Mouse (Mus musculus) stomach, embryonic 15.5 days (tissue): ENCODE measurements around the gene Tnfaip8l1. TPM values are rescaled to one million over a fixed set of nuclear protein-coding genes. Genes with fewer than 3 reads are reported as not detected.
A peak's percentile ranks its signal among the peaks of the same experiment; 100 is the strongest.

Experiments used
- ATAC-seq: fragments of 200-750 bp; cut with Nextera tagmentation; 2 replicates; pipeline ENCODE4 v1.8.0; 2017; ENCODE audit warnings: low read depth, moderate number of reproducible peaks, moderate TSS enrichment; ENCODE audit not compliant: insufficient read depth, low FRiP score
- H3K27ac ChIP-seq: fragments of 300-500 bp; sonication (generic); 2 replicates; pipeline ENCODE4 v1.5.1; 2015; ENCODE audit warnings: mild to moderate bottlenecking, inconsistent platforms
- H3K27me3 ChIP-seq: fragments of 300-500 bp; sonication (generic); replicated peaks from 2 replicates; pipeline ENCODE4 v1.6.1; 2015; ENCODE audit warnings: inconsistent platforms
- H3K36me3 ChIP-seq: fragments of 300-500 bp; sonication (generic); 2 replicates; pipeline ENCODE4 v1.6.1; 2015; ENCODE audit warnings: inconsistent platforms
- H3K4me1 ChIP-seq: fragments of 300-500 bp; sonication (generic); 2 replicates; pipeline ENCODE4 v1.6.1; 2015; ENCODE audit warnings: inconsistent platforms
- H3K4me2 ChIP-seq: fragments of 300-500 bp; sonication (generic); 2 replicates; pipeline ENCODE4 v1.6.1; 2015; ENCODE audit warnings: mild to moderate bottlenecking, inconsistent platforms
- H3K4me3 ChIP-seq: fragments of 300-500 bp; sonication (generic); replicated peaks from 2 replicates; pipeline ENCODE4 v1.5.1; 2015; ENCODE audit warnings: inconsistent platforms
- H3K9ac ChIP-seq: fragments of 300-500 bp; sonication (generic); 2 replicates; pipeline ENCODE4 v1.6.1; 2015; ENCODE audit warnings: inconsistent platforms
- H3K9me3 ChIP-seq: fragments of 300-500 bp; sonication (generic); 2 replicates; pipeline ENCODE4 v1.6.1; 2016; ENCODE audit warnings: inconsistent platforms
- WGBS: fragments of 180-500 bp; shearing (Covaris S2); methylation state at CpG from one replicate; pipeline ENCODE4 v1.1.7; 2015; 5-methylcytosine and 5-hydroxymethylcytosine counted together
- polyA plus RNA-seq: library from polyadenylated mRNA; unstranded; fragments of >200 nt; fragmentation: Nextera tagmentation; extraction: Ambion mirVana; gene quantifications from 2 replicates; pipeline ENCODE4 v1.2.1, GENCODE M21; 2015

Gene Tnfaip8l1
- polyA plus RNA-seq, 1 experiment from 2014 or later: 13.2 TPM

DNA sequence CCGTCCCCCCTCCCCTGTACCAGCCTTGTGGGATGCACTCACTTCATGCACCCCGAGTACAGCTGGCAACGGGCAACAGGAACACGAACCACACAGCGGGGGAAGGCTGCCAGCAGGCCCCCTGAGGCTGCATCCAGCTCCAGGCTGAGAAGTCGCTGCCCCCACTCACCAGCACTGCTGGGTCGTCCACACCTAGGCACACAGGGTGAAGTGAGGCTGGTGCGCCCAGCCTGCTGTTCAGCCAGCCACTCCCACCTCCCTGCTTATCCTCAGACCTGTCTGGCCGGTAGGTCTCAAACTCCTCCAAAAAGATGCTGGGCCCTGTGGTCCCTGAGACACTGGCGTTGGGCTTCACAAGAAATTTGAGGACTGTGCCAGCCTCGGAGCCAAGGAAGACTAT, 36.1 kb upstream of the Tnfaip8l1 start:
- 72% methylated on average over 11 of the region's 11 CpGs for WGBS
- peaks cover 12% of the 10 kb centered on the region for H3K4me1 ChIP-seq
- H3K9ac ChIP-seq: no peak overlapping the region
- H3K27ac ChIP-seq: no peak overlapping the region
- H3K4me3 ChIP-seq: no peak overlapping the region
- H3K4me2 ChIP-seq: no peak overlapping the region
- no peak for ATAC-seq
- no peaks in the 10 kb centered on the region for H3K9me3 ChIP-seq
- H3K27me3 ChIP-seq: peaks cover 29% of the 10 kb centered on the region
- H3K36me3 ChIP-seq: no peaks in the 10 kb centered on the region

DNA sequence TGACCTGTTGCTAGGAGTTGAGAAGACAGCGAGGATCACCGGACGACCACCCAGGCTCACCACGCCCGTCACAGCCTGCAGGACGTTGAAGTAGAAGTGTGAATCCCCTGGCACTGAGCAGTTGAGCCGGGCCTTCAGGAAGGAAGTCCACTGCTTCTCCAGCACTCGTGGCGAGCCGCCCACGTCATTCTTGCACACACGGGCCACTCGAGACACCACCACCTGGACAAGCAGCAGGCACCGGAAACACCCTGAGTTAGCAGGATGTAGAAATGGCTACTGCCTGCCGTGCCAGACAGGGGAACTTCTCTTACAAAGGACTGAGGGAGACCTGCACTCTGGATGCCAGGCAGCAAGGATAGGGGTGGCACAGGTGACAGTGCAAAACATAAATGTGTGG, 34.0 kb upstream of the Tnfaip8l1 start:
- Histone ChIP-seq H3K4me1 (peaks cover 16% of the 10 kb centered on the region), H3K27me3 (peaks cover 15% of the 10 kb centered on the region), H3K4me2 (no peak overlapping the region), H3K27ac (no peak overlapping the region), H3K4me3 (no peak overlapping the region), H3K9me3 (no peaks in the 10 kb centered on the region), H3K9ac (no peak overlapping the region), H3K36me3 (no peaks in the 10 kb centered on the region)
- WGBS: 78% methylated on average over 15 of the region's 15 CpGs
- ATAC-seq: no peak

DNA sequence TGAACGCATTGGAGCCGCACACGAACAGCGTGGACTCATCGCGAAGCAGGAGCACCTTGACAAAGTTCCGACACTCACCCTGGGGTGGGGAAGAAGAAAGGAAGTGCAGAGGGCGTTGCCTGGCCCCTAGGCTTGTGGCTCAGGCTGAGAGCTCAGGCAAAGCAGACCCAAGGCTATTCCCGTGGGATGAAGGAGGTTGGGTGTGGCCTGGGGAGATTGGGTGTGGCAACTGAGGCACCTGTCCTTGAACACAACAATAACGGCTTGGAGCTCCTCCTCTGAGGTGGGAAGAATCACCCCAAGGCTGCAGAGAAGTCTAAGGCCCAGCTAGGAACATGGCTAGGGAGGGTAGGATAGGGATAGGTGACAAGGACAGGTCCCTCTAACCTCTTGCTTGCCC, 31.1 kb upstream of the Tnfaip8l1 start:
- H3K9me3 ChIP-seq: no peaks in the 10 kb centered on the region
- whole genome bisulfite sequencing: 92% methylated on average over 10 of the region's 10 CpGs
- H3K27ac ChIP-seq: no peak overlapping the region
- no peak overlapping the region for H3K9ac ChIP-seq
- no peaks in the 10 kb centered on the region for H3K27me3 ChIP-seq
- peaks cover 20% of the 10 kb centered on the region for H3K4me1 ChIP-seq
- no peaks in the 10 kb centered on the region for H3K36me3 ChIP-seq
- no peak for ATAC-seq
- no peak overlapping the region for H3K4me2 ChIP-seq
- no peak overlapping the region for H3K4me3 ChIP-seq

DNA sequence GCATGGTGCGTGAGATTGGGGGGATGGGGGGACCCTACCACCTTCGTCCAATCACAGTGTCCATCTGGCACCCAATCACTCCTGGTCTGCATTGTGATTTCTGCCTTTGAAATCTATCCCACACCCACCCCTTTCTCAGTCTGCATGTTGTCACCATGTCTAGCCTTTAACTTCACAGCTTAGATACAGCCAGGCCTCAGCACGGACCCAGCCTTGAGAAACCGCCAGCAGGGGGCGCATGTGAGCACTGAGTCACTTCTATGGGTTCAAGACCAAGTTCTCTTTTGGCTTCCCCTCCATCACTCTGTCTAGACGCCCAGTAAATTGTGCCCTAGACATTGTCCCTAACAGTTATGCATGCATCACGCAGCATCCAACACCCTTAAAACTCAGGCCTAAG, 30.5 kb upstream of the Tnfaip8l1 start:
- Histone ChIP-seq H3K4me3 (no peak overlapping the region), H3K27ac (no peak overlapping the region), H3K27me3 (no peaks in the 10 kb centered on the region), H3K4me1 (peaks cover 20% of the 10 kb centered on the region), H3K36me3 (no peaks in the 10 kb centered on the region), H3K9ac (no peak overlapping the region), H3K4me2 (no peak overlapping the region), H3K9me3 (no peaks in the 10 kb centered on the region)
- WGBS: 40% methylated on average over 7 of the region's 7 CpGs
- no peak for ATAC-seq

DNA sequence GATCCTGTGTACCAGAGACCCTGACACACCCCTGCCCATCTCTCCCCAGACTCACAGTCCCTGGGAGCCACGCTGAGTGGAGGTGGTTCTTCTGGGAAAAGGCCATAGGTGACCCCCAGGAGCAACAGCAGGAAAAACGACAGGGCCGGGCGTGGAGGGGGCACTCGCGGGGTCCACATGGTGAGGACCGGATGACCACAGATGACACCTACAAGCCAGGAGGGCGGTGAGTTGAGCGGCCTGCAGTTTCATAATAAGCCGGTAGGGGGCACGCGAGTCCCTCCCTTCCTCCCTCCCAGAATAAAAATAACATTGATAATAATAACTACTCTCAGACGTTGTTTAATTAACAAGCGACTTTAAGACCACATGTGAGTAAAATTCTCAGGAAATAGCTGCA, 29.6 kb upstream of the Tnfaip8l1 start:
- ATAC-seq: no peak
- Histone ChIP-seq H3K9ac (no peak overlapping the region), H3K4me1 (peaks cover 20% of the 10 kb centered on the region), H3K4me2 (peak overlapping the region; percentile 34; the same call in 1 of the 2 replicates), H3K27me3 (no peaks in the 10 kb centered on the region), H3K4me3 (no peak overlapping the region), H3K9me3 (no peaks in the 10 kb centered on the region), H3K36me3 (no peaks in the 10 kb centered on the region), H3K27ac (no peak overlapping the region)
- 6% methylated on average over 14 of the region's 14 CpGs for WGBS

DNA sequence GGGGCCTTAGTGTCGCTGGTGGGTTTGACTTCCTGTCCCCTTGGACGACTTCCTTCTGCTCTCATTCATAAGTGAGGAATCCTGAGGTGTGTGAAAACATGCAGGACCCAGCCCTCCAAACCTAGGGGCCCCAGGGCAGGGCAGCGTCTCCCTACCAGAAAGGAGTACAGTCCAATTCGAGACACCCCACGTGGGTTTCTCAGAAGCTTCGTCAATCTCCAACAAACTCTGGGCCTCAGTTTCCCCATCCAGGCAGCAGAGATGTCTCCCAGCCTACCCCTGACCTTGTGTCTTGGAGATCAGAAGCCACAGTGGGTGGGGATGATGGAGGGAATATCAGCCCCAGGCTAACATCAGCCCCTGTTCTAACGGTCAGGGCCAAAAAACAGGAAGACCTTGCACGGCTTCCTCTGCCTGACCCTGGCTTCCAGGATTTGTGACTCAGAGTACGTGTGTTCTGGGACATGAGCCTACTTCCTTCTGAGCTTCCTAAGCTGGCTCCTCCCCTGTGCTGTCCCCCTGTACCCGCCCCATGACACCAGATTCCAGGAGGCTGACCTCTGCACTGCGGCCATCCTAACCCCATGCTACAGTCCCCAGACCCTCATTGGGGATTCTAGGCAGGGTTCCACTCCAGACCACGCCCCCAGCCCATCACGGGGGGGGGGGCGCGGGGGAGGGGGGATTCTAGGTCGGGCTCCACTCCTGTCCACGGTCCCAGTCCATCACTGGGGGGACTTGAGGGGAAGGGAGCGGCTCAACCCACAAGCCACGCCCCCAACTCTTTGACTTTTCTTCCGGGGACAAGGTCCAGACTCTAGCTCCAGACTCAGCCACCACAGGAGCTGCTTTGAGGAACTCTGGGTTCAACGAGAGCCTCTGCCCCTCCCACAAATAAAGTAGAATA, 28.6 kb upstream of the Tnfaip8l1 start:
- H3K9me3 ChIP-seq: no peaks in the 10 kb centered on the region
- H3K9ac ChIP-seq: no peak overlapping the region

DNA sequence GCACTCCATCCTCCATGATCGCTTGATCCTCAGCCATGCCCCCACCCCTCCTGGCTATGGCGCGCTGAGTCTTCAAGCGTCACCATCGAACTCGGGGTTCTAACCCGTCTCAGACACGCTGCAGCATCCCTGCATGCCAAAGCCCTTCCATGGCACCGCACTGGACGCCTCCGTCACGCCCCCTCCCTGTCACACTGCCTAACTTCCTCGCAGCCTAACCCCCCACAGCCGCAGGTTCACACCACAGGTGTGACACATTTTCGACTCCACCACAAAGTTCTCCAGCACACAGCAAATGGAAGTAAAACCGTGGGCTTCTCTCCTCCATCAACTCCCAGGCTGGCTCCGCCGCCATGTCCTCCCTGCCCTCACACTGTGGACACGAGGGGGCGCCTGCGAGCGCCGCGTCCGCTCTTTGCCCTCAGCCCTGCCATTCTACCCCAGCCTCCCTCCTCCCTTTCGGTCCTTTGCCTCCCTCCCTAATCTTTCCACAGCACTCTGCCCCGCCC, 27.8 kb upstream of the Tnfaip8l1 start:
- Histone ChIP-seq H3K4me3 (peak overlapping the region; percentile 35), H3K9ac (no peak overlapping the region), H3K27ac (peak overlapping the region; percentile 26), H3K9me3 (no peaks in the 10 kb centered on the region), H3K4me2 (peak overlapping the region; percentile 77), H3K36me3 (no peaks in the 10 kb centered on the region), H3K27me3 (peaks cover 16% of the 10 kb centered on the region), H3K4me1 (peaks cover 28% of the 10 kb centered on the region)
- 2% methylated on average over 27 of the region's 27 CpGs for WGBS
- ATAC-seq: peak; percentile 24

More for the DNA sequence above, 28.6 kb upstream of the Tnfaip8l1 start:
- Histone ChIP-seq H3K4me3 (peak overlapping the region; percentile 35), H3K4me2 (peak overlapping the region; percentile 77), H3K4me1 (peaks cover 24% of the 10 kb centered on the region), H3K27ac (peak overlapping the region; percentile 70), H3K36me3 (no peaks in the 10 kb centered on the region), H3K27me3 (peaks cover 8% of the 10 kb centered on the region)
- WGBS: 16% methylated on average over 21 of the region's 21 CpGs
- peak; percentile 80 for ATAC-seq

DNA sequence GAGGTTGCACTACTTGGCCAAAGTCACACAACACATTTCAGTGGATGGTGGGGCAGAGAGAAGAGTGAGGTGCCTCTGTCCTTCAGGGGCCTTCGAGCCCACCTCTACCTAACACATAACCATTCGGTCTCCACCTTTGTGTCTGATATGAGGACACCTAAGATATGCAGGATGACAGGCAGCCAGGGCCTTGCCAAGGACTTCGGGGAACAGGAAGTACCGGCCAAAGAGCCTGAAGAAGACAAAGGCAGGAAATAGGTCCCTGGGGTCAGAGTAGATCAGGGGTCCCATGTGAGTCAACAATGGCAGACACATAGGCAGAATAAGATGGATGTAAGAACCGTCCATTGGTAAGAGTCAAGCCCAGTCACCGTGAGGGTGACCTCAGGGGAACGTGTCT, 25.7 kb upstream of the Tnfaip8l1 start:
- no peaks in the 10 kb centered on the region for H3K9me3 ChIP-seq
- no peak overlapping the region for H3K4me2 ChIP-seq
- no peak overlapping the region for H3K4me3 ChIP-seq
- peaks cover 37% of the 10 kb centered on the region for H3K4me1 ChIP-seq
- no peak overlapping the region for H3K27ac ChIP-seq
- no peaks in the 10 kb centered on the region for H3K36me3 ChIP-seq
- ATAC-seq: no peak
- peaks cover 36% of the 10 kb centered on the region for H3K27me3 ChIP-seq
- WGBS: 81% methylated on average over 7 of the region's 7 CpGs
- no peak overlapping the region for H3K9ac ChIP-seq

DNA sequence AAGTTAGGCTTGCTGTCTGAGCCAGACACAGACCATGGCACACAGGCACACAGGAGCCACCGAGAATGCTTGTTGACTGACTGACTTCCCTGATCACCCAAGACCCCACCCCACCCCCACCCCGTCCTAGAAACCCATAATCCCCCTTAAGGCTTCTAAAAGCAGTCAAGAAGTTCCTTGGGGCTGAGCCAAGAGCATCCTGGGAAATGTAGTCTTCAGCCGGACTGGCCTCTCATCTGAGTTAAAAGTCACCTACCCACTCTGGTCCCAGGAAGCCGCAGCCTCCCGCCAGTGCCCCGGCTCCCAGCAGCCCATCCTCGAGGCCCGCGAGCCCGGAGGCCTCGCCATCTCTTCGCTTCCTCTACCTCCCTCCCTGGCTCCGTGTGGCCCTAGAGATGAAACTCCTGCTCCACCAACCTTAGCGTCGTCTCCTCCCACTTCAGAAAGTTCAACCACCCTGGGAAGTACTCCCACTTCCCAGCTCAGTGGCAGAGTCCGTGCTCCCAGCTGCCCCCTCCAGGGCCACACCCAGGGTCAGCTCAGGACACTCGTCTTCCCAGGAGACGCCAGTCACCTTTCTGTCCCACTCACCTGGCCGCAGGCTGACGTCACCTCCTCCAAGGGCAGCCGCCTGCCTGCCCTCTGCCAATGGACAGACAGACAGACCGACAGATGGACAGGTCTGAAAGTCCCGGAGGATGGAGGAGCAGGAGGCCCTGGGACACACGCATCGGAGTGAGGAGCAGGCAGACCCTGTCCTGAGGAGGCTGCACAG, 24.3 kb upstream of the Tnfaip8l1 start:
- no peaks in the 10 kb centered on the region for H3K36me3 ChIP-seq
- no peak overlapping the region for H3K9ac ChIP-seq
- no peak overlapping the region for H3K4me3 ChIP-seq
- ATAC-seq: no peak
- H3K4me2 ChIP-seq: peak overlapping the region; percentile 41
- H3K4me1 ChIP-seq: peaks cover 42% of the 10 kb centered on the region
- H3K27ac ChIP-seq: no peak overlapping the region
- H3K27me3 ChIP-seq: peaks cover 45% of the 10 kb centered on the region
- no peaks in the 10 kb centered on the region for H3K9me3 ChIP-seq
- 20% methylated on average over 25 of the region's 25 CpGs for WGBS

DNA sequence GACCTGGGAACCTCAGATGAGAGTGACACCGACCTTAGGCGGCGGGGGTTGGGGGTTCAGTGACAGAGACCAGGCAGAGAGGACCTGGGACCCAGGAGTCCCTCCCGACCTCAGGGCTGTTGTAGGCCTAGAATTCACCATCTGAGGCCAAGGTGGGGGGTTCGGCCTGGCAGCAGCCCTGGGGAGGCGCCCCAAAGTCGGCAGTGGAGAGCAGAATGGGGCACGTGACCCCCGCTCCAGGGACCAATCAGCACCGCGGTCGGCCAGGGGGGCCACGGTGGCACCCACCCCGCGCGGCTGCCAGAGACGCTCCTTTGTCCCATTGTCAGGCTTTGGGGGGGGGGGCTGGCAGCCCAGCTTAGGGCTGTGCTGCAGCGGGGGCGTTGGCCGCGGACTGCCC, 22.9 kb upstream of the Tnfaip8l1 start:
- Histone ChIP-seq H3K4me1 (peaks cover 34% of the 10 kb centered on the region), H3K36me3 (no peaks in the 10 kb centered on the region), H3K4me2 (peak overlapping the region; percentile 100), H3K27me3 (peaks cover 54% of the 10 kb centered on the region), H3K4me3 (peak overlapping the region; percentile 70), H3K27ac (no peak overlapping the region), H3K9me3 (no peaks in the 10 kb centered on the region), H3K9ac (no peak overlapping the region)
- 14% methylated on average over 19 of the region's 21 CpGs for WGBS
- ATAC-seq: no peak

DNA sequence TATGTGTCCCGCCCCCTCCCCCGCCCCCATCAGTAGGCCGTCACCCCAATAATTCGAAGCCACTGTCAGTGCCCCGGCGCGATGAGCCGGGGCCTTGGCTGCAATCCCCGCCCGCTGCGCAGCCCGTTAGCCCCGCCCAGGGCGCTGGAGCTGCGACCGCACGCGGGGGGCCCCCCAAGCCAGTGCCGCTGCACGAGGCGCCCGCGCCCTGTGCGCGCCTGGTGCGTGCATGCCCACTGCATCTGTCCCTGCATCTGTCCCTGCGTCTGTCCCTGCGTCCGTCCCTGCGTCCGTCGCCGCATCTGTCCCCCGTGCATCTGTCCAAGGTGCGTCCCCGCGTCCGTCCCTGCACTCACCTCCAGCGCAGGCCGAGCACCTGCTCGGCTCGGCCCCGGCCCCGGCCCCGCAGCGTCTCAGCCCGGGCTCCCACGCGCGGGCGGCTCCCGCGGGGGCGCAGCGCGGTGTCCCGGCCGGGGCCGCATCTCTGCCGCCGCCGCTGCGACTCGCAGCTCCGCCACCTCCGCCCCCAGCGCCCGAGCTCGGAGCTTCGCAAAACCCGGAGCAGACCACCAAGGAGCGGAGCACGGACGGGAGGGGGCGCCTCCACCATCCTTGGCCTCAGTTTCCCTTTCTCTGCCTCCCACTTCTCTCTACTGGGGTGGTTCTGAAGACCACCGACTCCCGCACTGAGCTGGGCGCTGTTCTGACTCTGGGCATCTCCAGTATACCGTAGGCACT, 22.2 kb upstream of the Tnfaip8l1 start, which contains the start of gene Sema6b:
Sema6b (minus strand) TSS at position 486 of the 738 bp plus-strand sequence.
- no peak within 1 kb of the TSS for H3K27ac ChIP-seq
- H3K4me3 ChIP-seq: peak within 1 kb of the TSS; percentile 70
- H3K4me1 ChIP-seq: peaks cover 27% of the 10 kb centered on the region
- H3K27me3 ChIP-seq: peaks cover 54% of the 10 kb centered on the region
- ATAC-seq: no peak; the same call in 1 of the 2 replicates
- peak within 1 kb of the TSS; percentile 100 for H3K4me2 ChIP-seq
- H3K9ac ChIP-seq: peak within 1 kb of the TSS; percentile 37; the same call in 1 of the 2 replicates
- WGBS: 1% methylated on average over 77 of the region's 79 CpGs
- H3K9me3 ChIP-seq: no peaks in the 10 kb centered on the region
- H3K36me3 ChIP-seq: no peaks in the 10 kb centered on the region
